Mouse (Mus musculus) ES-Bruce4 (cell line): ENCODE data around the gene Cubn.

Source experiments
- CTCF ChIP-seq: IDR thresholded peaks from one replicate; pipeline ENCODE4 v1.8.1; 2011; ENCODE audit warnings: low read depth, low read length
- POLR2A ChIP-seq: IDR thresholded peaks from one replicate; pipeline ENCODE4 v1.8.1; 2011; ENCODE audit warnings: low read length; ENCODE audit not compliant: insufficient read depth

DNA sequence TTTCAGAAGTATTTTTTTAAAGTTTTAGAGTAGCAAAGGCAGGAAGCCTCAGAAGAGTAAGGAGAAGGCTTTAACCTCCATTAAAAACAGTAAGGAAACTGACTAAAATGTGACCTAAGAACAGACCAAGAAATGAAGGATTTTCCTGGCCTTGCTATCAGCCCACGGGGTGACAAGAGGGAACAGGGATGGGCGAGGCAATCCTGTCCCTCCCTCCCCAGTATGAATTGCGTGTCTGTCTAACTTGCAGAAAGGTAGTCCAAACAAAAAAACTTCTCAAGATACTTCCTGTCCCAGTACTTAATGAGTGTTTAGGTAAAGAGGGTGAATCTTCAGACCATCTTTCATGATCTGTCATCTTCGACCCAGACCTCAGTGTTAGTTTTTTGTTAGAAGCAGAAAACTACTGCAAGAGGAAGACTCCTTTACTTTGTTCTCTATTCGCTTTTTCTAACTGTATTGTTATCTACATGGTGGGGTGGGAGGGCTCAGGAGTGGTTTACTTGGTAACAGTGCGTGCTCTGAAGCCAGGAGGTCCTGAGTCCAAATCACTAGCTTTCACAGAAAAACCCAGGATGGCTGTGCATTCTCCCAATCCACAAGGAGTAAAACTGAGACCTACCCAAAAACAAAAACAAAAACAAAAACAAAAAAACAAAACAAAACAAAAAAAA, 47.2 kb upstream of the Cubn start:
- TF ChIP-seq POLR2A (no peak), CTCF (no peak)
